Mouse (Mus musculus): ENCODE results near the gene Necab2.

DNA sequence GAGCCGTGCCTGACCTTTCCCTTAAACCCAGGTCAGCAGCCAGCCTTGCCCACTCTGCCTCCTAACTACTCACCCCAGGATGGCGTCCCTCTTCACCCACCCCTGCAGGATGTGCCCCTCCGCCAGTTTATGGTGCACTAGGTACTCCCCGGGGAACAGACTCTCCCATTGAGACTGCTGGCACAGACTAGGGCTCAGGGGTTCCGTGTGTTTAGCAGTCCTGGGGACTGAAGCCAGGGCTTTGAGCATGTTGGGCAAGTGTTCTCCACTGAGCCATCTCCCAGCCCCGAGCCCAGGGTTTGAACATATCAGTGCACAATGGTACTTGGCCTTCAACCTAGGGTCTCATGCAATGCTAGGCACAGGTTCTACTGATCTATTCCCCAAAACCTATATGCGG is 11.0 kb upstream of the Necab2 start:
- TF ChIP-seq TAL1 (IDR thresholded peaks at IDR 0.05; ENCODE audit: low read length) (no peak), GATA1 (IDR thresholded peaks at IDR 0.05; ENCODE audit: low read length) (no peak)
